Mouse (Mus musculus) midbrain, embryonic 14.5 days (tissue): ENCODE data around the gene Macrod2. TPM values are rescaled to one million over a fixed set of nuclear protein-coding genes. Genes with fewer than 3 reads are reported as not detected.
"Not testable (repeated sequence)": the region's sequence is repeated elsewhere in the genome, so short reads cannot be mapped to it uniquely, and the experiment has no call there.

ENCODE experiments used
- ATAC-seq: fragments of 200-750 bp; cut with Nextera tagmentation; 2 replicates; pipeline ENCODE4 v1.8.0; 2017; ENCODE audit warnings: moderate number of reproducible peaks, moderate library complexity; ENCODE audit not compliant: low FRiP score, low TSS enrichment
- DNase-seq: peaks from one replicate; pipeline ENCODE4 v3.0.0-alpha.2; 2015
- H3K27ac ChIP-seq: fragments of 300-500 bp; sonication (generic); replicated peaks from 2 replicates; pipeline ENCODE4 v1.5.1; 2014; ENCODE audit warnings: mild to moderate bottlenecking, low read depth, low read length, moderate library complexity
- H3K27me3 ChIP-seq: fragments of 300-500 bp; sonication (generic); 2 replicates; pipeline ENCODE4 v1.6.1; 2014; ENCODE audit warnings: low read length, control low read depth, mixed read lengths; ENCODE audit not compliant: control insufficient read depth, insufficient read depth
- H3K36me3 ChIP-seq: fragments of 300-500 bp; sonication (generic); 2 replicates; pipeline ENCODE4 v1.6.1; 2014; ENCODE audit warnings: low read length, control low read depth; ENCODE audit not compliant: control insufficient read depth, insufficient read depth
- H3K4me1 ChIP-seq: fragments of 300-500 bp; sonication (generic); 2 replicates; pipeline ENCODE4 v1.6.1; 2014; ENCODE audit warnings: mild to moderate bottlenecking, antibody characterized with exemption, low read length, control low read depth; ENCODE audit not compliant: control insufficient read depth, insufficient read depth
- H3K4me2 ChIP-seq: fragments of 300-500 bp; sonication (generic); 2 replicates; pipeline ENCODE4 v1.6.1; 2014; ENCODE audit warnings: mild to moderate bottlenecking, low read length, moderate library complexity
- H3K4me3 ChIP-seq: fragments of 300-500 bp; sonication (generic); replicated peaks from 2 replicates; pipeline ENCODE4 v1.5.1; 2014; ENCODE audit warnings: low read depth, low read length
- H3K9ac ChIP-seq: fragments of 300-500 bp; sonication (generic); replicated peaks from 2 replicates; pipeline ENCODE4 v1.6.1; 2014; ENCODE audit warnings: mild to moderate bottlenecking, low read length, moderate library complexity
- H3K9me3 ChIP-seq: fragments of 300-500 bp; sonication (generic); 2 replicates; pipeline ENCODE4 v1.6.1; 2016; ENCODE audit warnings: low read length, control low read depth, mixed read lengths; ENCODE audit not compliant: control insufficient read depth
- WGBS: fragments of 180-500 bp; shearing (Covaris S2); extraction: QIAGEN DNeasy Blood & Tissue Kit; methylation state at CpG from one replicate; pipeline ENCODE4 v1.1.7; 2014; 5-methylcytosine and 5-hydroxymethylcytosine counted together
- polyA plus RNA-seq: library from polyadenylated mRNA; unstranded; fragments of >200 nt; fragmentation: Nextera tagmentation; extraction: Ambion mirVana; gene quantifications from 2 replicates; pipeline ENCODE4 v1.2.1, GENCODE M21; 2014

Macrod2 gene
- polyA plus RNA-seq, 1 experiment from 2014 or later: 61.4 TPM

DNA sequence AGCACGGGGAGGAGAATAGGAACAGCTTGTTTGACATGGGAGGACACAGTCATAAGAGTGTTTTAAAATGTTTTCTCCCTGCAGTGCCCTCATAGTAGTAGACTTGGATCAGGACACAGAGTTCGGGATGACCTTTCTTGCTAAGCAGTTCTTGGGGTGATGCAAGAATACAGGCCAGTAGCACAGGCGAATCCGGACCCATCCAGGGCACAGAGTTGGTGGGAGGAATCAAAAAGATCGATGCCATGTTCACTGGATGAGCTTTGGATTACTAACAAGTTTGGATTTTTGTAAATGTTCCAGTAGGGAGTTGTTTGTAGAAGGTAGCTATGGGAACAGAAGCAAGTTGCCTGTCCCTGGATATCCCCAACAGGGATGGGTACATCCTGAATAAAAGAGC is 345.4 kb downstream of the Macrod2 start:
- H3K9me3 ChIP-seq: no peaks in the 10 kb centered on the region
- H3K36me3 ChIP-seq: no peaks in the 10 kb centered on the region
- ATAC-seq: no peak
- no peak overlapping the region for H3K4me3 ChIP-seq
- H3K4me2 ChIP-seq: no peak overlapping the region
- no peak overlapping the region for H3K9ac ChIP-seq
- DNase-seq: no peak
- H3K4me1 ChIP-seq: no peaks in the 10 kb centered on the region
- 94% methylated on average over 5 of the region's 5 CpGs for WGBS
- no peaks in the 10 kb centered on the region for H3K27me3 ChIP-seq
- no peak overlapping the region for H3K27ac ChIP-seq

- not testable (repeated sequence) for H3K36me3 ChIP-seq, H3K4me3 ChIP-seq, H3K4me1 ChIP-seq, DNase-seq, H3K9ac ChIP-seq, H3K4me2 ChIP-seq, ATAC-seq, H3K9me3 ChIP-seq, H3K27me3 ChIP-seq, H3K27ac ChIP-seq
- 78% methylated on average over 2 of the region's 2 CpGs for WGBS
These were observed 347.8 kb downstream of the Macrod2 start for GRCm38 (mm10) chr2:140742954-140743353.

DNA sequence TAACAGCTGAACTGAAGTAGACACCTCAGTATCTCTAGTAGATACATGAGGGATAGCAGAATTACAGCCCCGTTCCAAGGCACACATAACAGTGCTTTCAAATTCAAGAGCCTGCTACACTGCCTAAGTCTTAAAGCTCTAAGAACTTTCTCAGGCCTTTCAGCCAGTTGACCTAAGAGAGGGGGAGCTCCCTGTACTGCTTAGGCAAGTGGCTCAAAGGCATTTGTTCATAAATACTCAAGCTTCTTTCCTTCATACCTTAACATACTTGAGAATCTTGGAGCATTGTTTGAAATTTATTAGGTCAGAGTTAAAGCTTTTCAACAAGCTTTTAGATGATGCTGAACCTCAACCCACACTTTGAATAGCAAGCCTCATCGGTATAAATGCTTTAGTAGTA is 363.8 kb downstream of the Macrod2 start:
- Histone ChIP-seq H3K4me3 (no peak overlapping the region), H3K9me3 (no peaks in the 10 kb centered on the region), H3K36me3 (no peaks in the 10 kb centered on the region), H3K4me1 (no peaks in the 10 kb centered on the region), H3K27ac (no peak overlapping the region), H3K27me3 (no peaks in the 10 kb centered on the region), H3K4me2 (no peak overlapping the region), H3K9ac (no peak overlapping the region)
- 90% methylated on average over 2 of the region's 2 CpGs for WGBS
- DNase-seq (no peak), ATAC-seq (no peak)

GRCm38 (mm10) chr2:140759732-140760131 is 364.6 kb downstream of the Macrod2 start:
- Histone ChIP-seq H3K36me3 (no peaks in the 10 kb centered on the region), H3K4me1 (no peaks in the 10 kb centered on the region), H3K27ac (no peak overlapping the region), H3K27me3 (no peaks in the 10 kb centered on the region), H3K9me3 (no peaks in the 10 kb centered on the region), H3K9ac (no peak overlapping the region), H3K4me2 (no peak overlapping the region), H3K4me3 (no peak overlapping the region)
- DNase-seq (no peak), ATAC-seq (no peak)

GRCm38 (mm10) chr2:140760137-140760536 is 365.0 kb downstream of the Macrod2 start:
- Histone ChIP-seq H3K27ac (no peak overlapping the region), H3K4me3 (no peak overlapping the region), H3K36me3 (no peaks in the 10 kb centered on the region), H3K9ac (no peak overlapping the region), H3K27me3 (no peaks in the 10 kb centered on the region), H3K9me3 (no peaks in the 10 kb centered on the region), H3K4me1 (no peaks in the 10 kb centered on the region), H3K4me2 (no peak overlapping the region)
- DNase-seq: no peak
- WGBS: 93% methylated on average over 3 of the region's 3 CpGs
- no peak for ATAC-seq

DNA sequence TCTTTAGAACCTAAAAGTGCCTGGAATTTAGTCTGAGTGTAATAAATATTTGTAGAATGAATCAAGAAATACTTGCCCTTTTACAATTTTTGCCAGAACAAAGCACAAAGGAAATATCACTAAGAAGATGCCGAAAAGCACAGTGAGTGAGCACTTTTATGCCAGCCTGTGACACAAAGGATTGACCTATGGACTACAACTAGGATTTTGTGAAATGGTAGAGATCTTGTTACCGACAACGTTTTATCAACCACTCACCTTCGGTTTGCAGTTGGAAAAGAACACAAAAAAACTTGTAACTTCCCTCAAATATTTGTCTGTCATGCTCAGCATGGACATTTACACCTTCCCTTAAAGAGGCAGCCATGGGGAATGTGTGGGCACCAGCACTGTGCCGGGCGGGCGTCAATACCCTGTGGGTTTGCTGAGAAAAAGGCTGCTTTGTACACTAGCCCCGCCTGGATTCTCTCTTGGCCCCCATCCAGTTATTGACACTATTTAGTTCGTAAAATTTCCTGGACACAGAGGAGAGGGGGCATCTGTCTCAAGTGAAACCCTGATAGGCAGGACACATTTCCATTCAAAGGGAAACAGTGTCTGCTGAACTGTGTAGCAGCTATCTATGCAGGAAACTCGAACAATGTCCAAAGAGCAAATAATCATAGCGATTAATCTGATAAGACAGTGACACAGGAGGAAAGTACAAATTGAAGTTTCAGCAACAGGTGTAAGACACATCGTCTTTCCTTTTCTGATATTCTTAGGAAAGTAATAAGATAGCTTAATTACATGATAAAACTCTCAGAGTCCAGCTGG is 368.2 kb downstream of the Macrod2 start:
- no peak overlapping the region for H3K27ac ChIP-seq
- H3K9me3 ChIP-seq: no peaks in the 10 kb centered on the region
- H3K27me3 ChIP-seq: no peaks in the 10 kb centered on the region
- WGBS: 69% methylated on average over 12 of the region's 12 CpGs
- no peak overlapping the region for H3K4me2 ChIP-seq
- H3K9ac ChIP-seq: no peak overlapping the region
- no peaks in the 10 kb centered on the region for H3K36me3 ChIP-seq
- H3K4me1 ChIP-seq: no peaks in the 10 kb centered on the region
- peak; percentile 27; the same call in 1 of the 2 replicates for ATAC-seq
- peak; percentile 25 for DNase-seq
- H3K4me3 ChIP-seq: no peak overlapping the region

- Histone ChIP-seq H3K4me3 (no peak overlapping the region), H3K9me3 (no peaks in the 10 kb centered on the region), H3K36me3 (no peaks in the 10 kb centered on the region), H3K4me2 (no peak overlapping the region), H3K27me3 (no peaks in the 10 kb centered on the region), H3K4me1 (no peaks in the 10 kb centered on the region), H3K9ac (no peak overlapping the region), H3K27ac (no peak overlapping the region)
- DNase-seq (no peak), ATAC-seq (no peak)
- WGBS: 88% methylated on average over 4 of the region's 4 CpGs
These were observed 374.4 kb downstream of the Macrod2 start for GRCm38 (mm10) chr2:140769473-140769872.

DNA sequence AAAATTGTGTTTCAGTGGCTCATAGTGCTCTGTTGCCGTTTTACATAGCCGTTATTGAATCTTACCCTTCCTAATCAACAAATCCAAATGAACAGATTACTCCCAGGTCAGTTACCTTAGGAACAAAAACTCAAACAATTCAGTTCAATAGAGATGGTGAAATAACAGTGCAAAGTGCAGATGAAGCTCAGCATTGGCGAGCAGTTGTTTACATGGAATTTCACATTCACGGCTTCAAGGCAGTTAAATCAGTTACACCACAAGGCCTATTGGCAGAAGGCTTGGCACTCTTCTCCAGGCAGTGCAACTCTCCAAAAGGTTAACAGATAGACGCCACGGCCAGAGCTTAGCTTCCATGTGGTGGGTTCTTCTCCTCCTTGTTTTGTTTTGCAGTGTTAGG is 377.7 kb downstream of the Macrod2 start:
- Histone ChIP-seq H3K36me3 (no peaks in the 10 kb centered on the region), H3K4me2 (no peak overlapping the region), H3K27ac (no peak overlapping the region), H3K9ac (no peak overlapping the region), H3K9me3 (no peaks in the 10 kb centered on the region), H3K27me3 (no peaks in the 10 kb centered on the region), H3K4me3 (no peak overlapping the region), H3K4me1 (no peaks in the 10 kb centered on the region)
- 92% methylated on average over 6 of the region's 6 CpGs for WGBS
- ATAC-seq (no peak), DNase-seq (no peak)

DNA sequence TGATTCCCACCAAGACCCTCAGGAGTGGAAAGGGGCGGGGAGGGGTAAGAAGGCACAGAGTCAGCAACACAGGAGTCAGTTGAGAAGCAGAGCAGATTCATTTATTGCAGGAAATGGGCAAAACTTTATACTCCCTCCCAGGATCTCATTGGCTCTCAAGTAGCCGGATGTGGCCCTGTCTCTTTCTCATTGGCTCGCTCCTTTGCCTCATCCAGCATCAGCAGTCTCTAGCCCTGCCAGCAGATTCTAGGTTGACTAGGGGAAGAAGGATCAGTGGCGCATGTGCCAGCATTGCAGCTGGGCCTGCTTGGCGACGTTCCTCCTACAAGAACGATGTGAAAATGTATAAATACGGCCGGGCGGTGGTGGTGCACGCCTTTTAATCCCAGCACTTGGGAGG is 378.3 kb downstream of the Macrod2 start:
- no peaks in the 10 kb centered on the region for H3K4me1 ChIP-seq
- H3K9ac ChIP-seq: no peak overlapping the region
- no peaks in the 10 kb centered on the region for H3K27me3 ChIP-seq
- no peak overlapping the region for H3K4me3 ChIP-seq
- no peaks in the 10 kb centered on the region for H3K36me3 ChIP-seq
- no peaks in the 10 kb centered on the region for H3K9me3 ChIP-seq
- no peak for DNase-seq
- no peak overlapping the region for H3K4me2 ChIP-seq
- no peak for ATAC-seq
- H3K27ac ChIP-seq: no peak overlapping the region
- 94% methylated on average over 11 of the region's 11 CpGs for WGBS
